Mouse (Mus musculus) liver, embryonic 14.5 days (tissue): Measurements from ENCODE around the gene Plg.
A peak's percentile ranks its signal among the peaks of the same experiment; 100 is the strongest.

Experiments used
- CTCF ChIP-seq: IDR thresholded peaks from 2 replicates; pipeline ENCODE4 v1.5.1; 2016; ENCODE audit warnings: antibody characterized with exemption, low read depth, control low read depth
- EP300 ChIP-seq: IDR thresholded peaks from 2 replicates; pipeline ENCODE4 v1.6.1; 2016; ENCODE audit warnings: antibody characterized with exemption, low read depth

- TF ChIP-seq CTCF (peak; percentile 55; the same call in 1 of the 2 replicates), EP300 (no peak)
Measured at GRCm38 (mm10) chr17:12371310-12371925, 7.0 kb upstream of the Plg start.
